Mouse (Mus musculus) heart, adult 2 months (tissue): ENCODE results near the gene Tmod4.

Source experiments
- CTCF ChIP-seq: fragments of 200-600 bp; IDR thresholded peaks from 2 replicates; pipeline ENCODE4 v1.8.1; 2022; ENCODE audit warnings: antibody characterized with exemption, mild to moderate bottlenecking, moderate library complexity
- POLR2A ChIP-seq: fragments of 200-500 bp; IDR thresholded peaks from 2 replicates; pipeline ENCODE4 v1.6.1; 2011; ENCODE audit warnings: mild to moderate bottlenecking, low read depth, low read length, control low read depth; ENCODE audit not compliant: insufficient read depth

DNA sequence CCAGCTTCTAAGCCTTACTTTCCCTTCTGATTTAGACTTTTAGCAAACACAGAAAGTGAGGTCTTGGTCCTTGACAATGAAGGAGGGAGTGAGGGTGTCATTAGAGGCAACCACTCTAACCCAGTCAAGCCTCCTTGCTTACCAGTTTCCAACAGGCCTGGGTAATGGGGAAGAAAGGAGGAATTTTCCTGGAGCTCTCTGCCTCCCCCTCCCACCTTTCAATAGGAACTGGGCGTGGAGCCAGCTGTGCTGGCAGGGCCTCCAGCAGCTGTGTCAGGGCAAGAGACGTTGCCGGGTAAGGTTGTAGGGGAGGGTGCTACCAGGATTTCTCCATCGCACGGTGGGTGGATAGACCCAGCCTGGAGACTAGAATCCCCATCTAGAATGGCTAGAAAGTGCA lies 696 bp downstream of the Tmod4 start:
- TF ChIP-seq CTCF (no peak), POLR2A (no peak)
